Mouse (Mus musculus) limb, embryonic 14.5 days (tissue): ENCODE data around the gene Ttc28. TPM values are rescaled to one million over a fixed set of nuclear protein-coding genes. Genes with fewer than 3 reads are reported as not detected.

Experiments used
- ATAC-seq: fragments of 200-750 bp; cut with Nextera tagmentation; 2 replicates; pipeline ENCODE4 v1.8.0; 2017; ENCODE audit warnings: low read depth, moderate number of reproducible peaks, moderate TSS enrichment; ENCODE audit not compliant: low FRiP score
- DNase-seq: peaks from one replicate; pipeline ENCODE4 v3.0.0-alpha.2; 2015; ENCODE audit warnings: low spot score
- H3K27ac ChIP-seq: fragments of 300-500 bp; sonication (generic); replicated peaks from 2 replicates; pipeline ENCODE4 v1.5.1; 2014; ENCODE audit warnings: low read depth, mild to moderate bottlenecking, low read length, moderate library complexity, mixed read lengths
- H3K27me3 ChIP-seq: fragments of 300-500 bp; sonication (generic); 2 replicates; pipeline ENCODE4 v1.6.1; 2014; ENCODE audit warnings: low read length, mixed read lengths; ENCODE audit not compliant: control insufficient read depth, insufficient read depth
- H3K36me3 ChIP-seq: fragments of 300-500 bp; sonication (generic); 2 replicates; pipeline ENCODE4 v1.6.1; 2014; ENCODE audit warnings: mild to moderate bottlenecking, low read length, moderate library complexity, mixed read lengths; ENCODE audit not compliant: control insufficient read depth, insufficient read depth
- H3K4me1 ChIP-seq: fragments of 300-500 bp; sonication (generic); 2 replicates; pipeline ENCODE4 v1.6.1; 2014; ENCODE audit warnings: antibody characterized with exemption, low read length, mixed read lengths; ENCODE audit not compliant: control insufficient read depth, insufficient read depth
- H3K4me2 ChIP-seq: fragments of 300-500 bp; sonication (generic); replicated peaks from 2 replicates; pipeline ENCODE4 v1.6.1; 2014; ENCODE audit warnings: low read depth, mild to moderate bottlenecking, low read length, moderate library complexity; ENCODE audit not compliant: severe bottlenecking
- H3K4me3 ChIP-seq: fragments of 300-500 bp; sonication (generic); replicated peaks from 2 replicates; pipeline ENCODE4 v1.5.1; 2014; ENCODE audit warnings: low read length
- H3K9ac ChIP-seq: fragments of 300-500 bp; sonication (generic); 2 replicates; pipeline ENCODE4 v1.6.1; 2014; ENCODE audit warnings: mild to moderate bottlenecking, low read depth, low read length, moderate library complexity; ENCODE audit not compliant: severe bottlenecking
- H3K9me3 ChIP-seq: fragments of 300-500 bp; sonication (generic); 2 replicates; pipeline ENCODE4 v1.6.1; 2016; ENCODE audit warnings: low read length; ENCODE audit not compliant: control insufficient read depth
- POLR2A ChIP-seq: fragments of 200-500 bp; IDR thresholded peaks from 2 replicates; pipeline ENCODE4 v1.8.0; 2012; ENCODE audit warnings: inconsistent platforms, mild to moderate bottlenecking, moderate library complexity, borderline replicate concordance; ENCODE audit not compliant: insufficient read depth, insufficient read length; ENCODE audit errors: extremely low read depth
- WGBS: fragments of 180-500 bp; shearing (Covaris S2); extraction: QIAGEN DNeasy Blood & Tissue Kit; methylation state at CpG from one replicate; pipeline ENCODE4 v1.1.7; 2014; 5-methylcytosine and 5-hydroxymethylcytosine counted together
- polyA plus RNA-seq, 2 experiments: library from polyadenylated mRNA; depleted of rRNA in 1 of 2; stranded (reverse) in 1 of 2; unstranded in 1 of 2; fragments of >200 nt; fragmentation: Nextera tagmentation in 1 of 2; extraction: Ambion mirVana in 1 of 2; gene quantifications; 2 replicates each; pipeline versions ENCODE4 v1.2.1 to v1.2.3; 2012 to 2014

Ttc28 gene
- polyA plus RNA-seq, 2 experiments = 16.3 to 19.9 TPM

DNA sequence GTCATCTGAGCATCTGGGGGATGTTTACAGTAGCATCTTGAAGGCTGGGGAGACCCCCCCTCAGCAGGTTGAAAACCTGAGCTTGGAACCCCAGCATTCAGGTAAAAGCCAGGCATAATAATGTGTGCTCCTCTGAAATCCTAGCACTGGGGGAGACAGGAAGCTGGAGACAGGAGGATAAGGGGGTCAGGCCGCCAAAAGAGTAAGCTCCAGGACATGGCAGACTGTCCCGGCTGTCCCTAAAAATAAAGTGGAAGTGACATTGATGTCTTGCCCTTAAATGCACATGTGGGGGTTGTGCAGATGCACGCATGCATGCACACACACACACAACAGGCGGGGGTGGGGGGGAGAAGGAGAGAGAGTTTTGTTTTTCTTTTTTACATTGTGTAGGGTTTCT is 118.7 kb downstream of the Ttc28 start:
- Histone ChIP-seq H3K36me3 (no peaks in the 10 kb centered on the region), H3K27ac (no peak overlapping the region), H3K27me3 (no peaks in the 10 kb centered on the region), H3K4me1 (peaks cover 9% of the 10 kb centered on the region), H3K4me2 (no peak overlapping the region), H3K4me3 (no peak overlapping the region), H3K9ac (no peak overlapping the region), H3K9me3 (no peaks in the 10 kb centered on the region)
- no peak for TF ChIP-seq POLR2A
- no peak for ATAC-seq
- no peak for DNase-seq
- WGBS = 71% methylated on average over 4 of the region's 4 CpGs

DNA sequence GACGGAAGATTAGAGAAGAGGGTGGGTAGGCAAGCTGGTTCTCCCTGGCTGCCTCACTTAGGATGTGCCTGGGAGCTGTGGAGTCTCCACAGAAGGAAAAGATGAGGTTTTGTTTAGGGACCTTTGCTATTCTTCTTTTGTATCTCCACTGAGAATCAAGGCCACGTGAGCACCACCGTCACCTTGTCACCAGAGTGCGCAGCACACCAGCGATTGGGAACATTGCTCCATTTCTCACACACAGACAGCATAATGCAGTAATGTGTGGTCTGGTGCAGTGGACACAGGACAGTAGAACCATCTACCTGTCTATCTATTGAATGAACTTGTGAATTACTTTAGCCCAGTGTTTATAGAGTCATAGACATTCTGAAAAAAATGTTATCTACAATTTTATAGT is 121.3 kb downstream of the Ttc28 start:
- DNase-seq (no peak), ATAC-seq (no peak)
- H3K9ac ChIP-seq = no peak overlapping the region
- no peak for TF ChIP-seq POLR2A
- WGBS = 67% methylated on average over 5 of the region's 5 CpGs
- H3K27me3 ChIP-seq = no peaks in the 10 kb centered on the region
- H3K27ac ChIP-seq = no peak overlapping the region
- peaks cover 12% of the 10 kb centered on the region for H3K4me1 ChIP-seq
- H3K36me3 ChIP-seq = no peaks in the 10 kb centered on the region
- no peak overlapping the region for H3K4me3 ChIP-seq
- no peaks in the 10 kb centered on the region for H3K9me3 ChIP-seq
- no peak overlapping the region for H3K4me2 ChIP-seq

DNA sequence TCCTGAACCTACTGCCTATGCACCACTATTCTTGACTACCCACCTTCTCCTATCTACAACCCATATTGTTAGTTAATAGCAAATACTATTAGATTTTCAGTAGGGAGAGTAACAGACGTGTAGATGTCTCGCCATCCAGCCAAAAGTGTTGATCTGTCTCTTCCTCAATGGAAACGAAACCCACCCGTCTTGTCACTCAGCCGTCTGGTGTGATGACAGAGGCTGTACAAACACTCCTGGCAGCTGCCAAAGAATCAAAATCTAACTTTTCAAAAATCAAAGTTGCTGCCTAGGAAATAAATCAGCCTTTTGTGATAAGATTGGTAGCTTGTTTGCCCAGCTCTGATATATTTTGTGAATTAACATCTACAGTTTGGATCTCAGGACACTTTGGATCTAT is 123.6 kb downstream of the Ttc28 start:
- no peaks in the 10 kb centered on the region for H3K36me3 ChIP-seq
- H3K27ac ChIP-seq = no peak overlapping the region
- no peak overlapping the region for H3K4me2 ChIP-seq
- H3K4me3 ChIP-seq = no peak overlapping the region
- no peaks in the 10 kb centered on the region for H3K9me3 ChIP-seq
- no peak overlapping the region for H3K9ac ChIP-seq
- no peak for DNase-seq
- peaks cover 32% of the 10 kb centered on the region for H3K4me1 ChIP-seq
- WGBS = 91% methylated on average over 5 of the region's 5 CpGs
- ATAC-seq = no peak
- TF ChIP-seq POLR2A = no peak
- no peaks in the 10 kb centered on the region for H3K27me3 ChIP-seq

DNA sequence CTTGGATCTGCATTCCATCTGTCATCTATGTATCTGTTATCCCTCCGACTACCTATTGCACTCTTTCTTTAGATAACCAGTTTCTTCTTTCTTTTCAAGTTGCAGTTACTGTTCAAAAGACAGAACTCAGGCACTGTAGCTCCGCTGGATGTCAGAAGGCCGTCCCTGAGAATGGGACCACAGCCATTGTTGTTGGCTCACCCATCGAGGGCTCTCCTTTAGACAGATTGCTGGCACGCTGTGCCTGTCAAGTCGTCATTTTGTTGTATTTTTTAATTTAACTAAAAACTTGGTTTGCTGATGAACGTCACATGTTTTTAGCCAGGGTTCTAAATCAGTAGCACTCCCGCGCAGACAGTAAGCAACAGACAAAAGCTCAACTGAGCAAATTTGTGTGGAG is 124.1 kb downstream of the Ttc28 start:
- no peak overlapping the region for H3K9ac ChIP-seq
- DNase-seq (no peak), ATAC-seq (no peak)
- no peaks in the 10 kb centered on the region for H3K27me3 ChIP-seq
- no peaks in the 10 kb centered on the region for H3K9me3 ChIP-seq
- WGBS = 93% methylated on average over 9 of the region's 9 CpGs
- H3K27ac ChIP-seq = no peak overlapping the region
- H3K4me1 ChIP-seq = peaks cover 34% of the 10 kb centered on the region
- no peak overlapping the region for H3K4me3 ChIP-seq
- no peak overlapping the region for H3K4me2 ChIP-seq
- no peaks in the 10 kb centered on the region for H3K36me3 ChIP-seq
- no peak for TF ChIP-seq POLR2A

DNA sequence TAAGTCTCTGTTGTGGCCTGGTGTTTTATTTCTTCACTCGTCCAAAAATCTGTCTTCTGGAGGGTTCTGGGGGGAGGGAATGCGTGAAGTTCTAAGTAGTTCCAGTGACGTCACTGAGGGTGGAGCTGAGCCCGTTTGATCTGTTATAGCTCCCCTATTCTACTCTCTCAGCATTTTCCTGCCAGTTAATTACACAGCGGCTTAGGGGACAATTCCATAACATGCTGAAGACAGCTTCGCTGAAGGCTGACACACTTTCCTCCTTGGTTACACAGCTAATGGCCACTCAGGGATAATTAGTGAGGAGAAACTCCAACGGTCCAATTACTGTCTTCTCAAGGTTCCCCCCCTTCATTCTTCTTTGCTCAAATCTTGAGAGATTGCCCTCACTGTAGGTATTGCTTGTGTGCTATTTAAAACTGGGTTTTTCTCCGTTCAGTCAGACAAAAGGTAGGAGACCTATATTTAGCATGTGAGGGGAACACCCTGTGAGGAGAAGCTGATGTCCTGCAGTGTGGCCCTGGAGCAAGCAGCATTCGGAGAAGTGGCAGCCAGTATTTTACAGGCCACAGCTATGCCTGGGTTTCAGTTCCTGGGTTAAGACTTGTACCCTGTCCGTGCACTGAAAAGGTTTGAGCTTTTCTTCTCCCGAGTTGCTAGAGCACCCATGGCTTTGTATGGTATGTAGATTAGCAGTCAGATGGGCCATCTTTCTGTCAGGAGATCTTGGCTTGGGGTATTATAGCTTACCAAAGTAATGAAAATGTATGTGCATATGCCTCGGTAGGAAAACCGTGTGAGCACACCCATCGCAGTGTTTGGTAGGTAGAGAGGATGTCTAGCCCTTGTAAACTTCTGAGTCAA is 126.9 kb downstream of the Ttc28 start:
- no peak for TF ChIP-seq POLR2A
- Histone ChIP-seq H3K4me3 (no peak overlapping the region), H3K9ac (no peak overlapping the region), H3K36me3 (no peaks in the 10 kb centered on the region; the same call in 1 of the 2 replicates), H3K9me3 (peaks cover 4% of the 10 kb centered on the region; the same call in 1 of the 2 replicates), H3K27ac (peak overlapping the region; percentile 77), H3K27me3 (no peaks in the 10 kb centered on the region), H3K4me2 (no peak overlapping the region), H3K4me1 (peaks cover 39% of the 10 kb centered on the region)
- WGBS = 27% methylated on average over 14 of the region's 14 CpGs
- ATAC-seq = peak; percentile 53; the same call in 1 of the 2 replicates
- DNase-seq = peak; percentile 80
